Mouse (Mus musculus) heart, embryonic 16.5 days (tissue): ENCODE data around the gene Oas1d. TPM values are rescaled to one million over a fixed set of nuclear protein-coding genes. Genes with fewer than 3 reads are reported as not detected.
"Not testable (repeated sequence)": the region's sequence is repeated elsewhere in the genome, so short reads cannot be mapped to it uniquely, and the experiment has no call there.

ENCODE experiments used
- ATAC-seq: fragments of 200-750 bp; cut with Nextera tagmentation; replicated peaks from 2 replicates; pipeline ENCODE4 v1.8.0; 2017; ENCODE audit warnings: moderate number of reproducible peaks; ENCODE audit not compliant: insufficient read depth, low FRiP score; ENCODE audit errors: extremely low read depth
- H3K27ac ChIP-seq: fragments of 300-500 bp; sonication (generic); 2 replicates; pipeline ENCODE4 v1.5.1; 2014; ENCODE audit warnings: mild to moderate bottlenecking, low read length, control low read depth, moderate library complexity
- H3K27me3 ChIP-seq: fragments of 300-500 bp; sonication (generic); 2 replicates; pipeline ENCODE4 v1.6.1; 2014; ENCODE audit warnings: low read length, mixed read lengths; ENCODE audit not compliant: control insufficient read depth, insufficient read depth
- H3K36me3 ChIP-seq: fragments of 300-500 bp; sonication (generic); 2 replicates; pipeline ENCODE4 v1.6.1; 2014; ENCODE audit not compliant: control insufficient read depth, insufficient read depth
- H3K4me1 ChIP-seq: fragments of 300-500 bp; sonication (generic); 2 replicates; pipeline ENCODE4 v1.6.1; 2014; ENCODE audit warnings: low read length, mixed read lengths; ENCODE audit not compliant: control insufficient read depth, insufficient read depth
- H3K4me2 ChIP-seq: fragments of 300-500 bp; sonication (generic); 2 replicates; pipeline ENCODE4 v1.6.1; 2014; ENCODE audit warnings: low read depth, mild to moderate bottlenecking, control low read depth, low read length
- H3K4me3 ChIP-seq: fragments of 300-500 bp; sonication (generic); 2 replicates; pipeline ENCODE4 v1.5.1; 2014; ENCODE audit warnings: mild to moderate bottlenecking, control low read depth, low read length
- H3K9ac ChIP-seq: fragments of 300-500 bp; sonication (generic); 2 replicates; pipeline ENCODE4 v1.6.1; 2014; ENCODE audit warnings: low read length, control low read depth
- H3K9me3 ChIP-seq: fragments of 300-500 bp; sonication (generic); replicated peaks from 2 replicates; pipeline ENCODE4 v1.6.1; 2016; ENCODE audit warnings: low read length; ENCODE audit not compliant: control insufficient read depth
- WGBS: fragments of 180-500 bp; shearing (Covaris S2); extraction: QIAGEN DNeasy Blood & Tissue Kit; methylation state at CpG from one replicate; pipeline ENCODE4 v1.1.7; 2014; 5-methylcytosine and 5-hydroxymethylcytosine counted together
- polyA plus RNA-seq: library from polyadenylated mRNA; unstranded; fragments of >200 nt; fragmentation: Nextera tagmentation; extraction: Ambion mirVana; gene quantifications from 2 replicates; pipeline ENCODE4 v1.2.1, GENCODE M21; 2015

Gene Oas1d
- polyA plus RNA-seq, 1 experiment from 2014 or later: 0.09 TPM

GRCm38 (mm10) chr5:120894692-120895091, 19.6 kb upstream of the Oas1d start:
- ATAC-seq, H3K36me3 ChIP-seq, H3K9me3 ChIP-seq, H3K27ac ChIP-seq, H3K9ac ChIP-seq, H3K4me3 ChIP-seq, H3K27me3 ChIP-seq, H3K4me1 ChIP-seq, H3K4me2 ChIP-seq: not testable (repeated sequence)
- WGBS: 60% methylated on average over 2 of the region's 2 CpGs

GRCm38 (mm10) chr5:120895231-120895900, 19.0 kb upstream of the Oas1d start:
- no peak for ATAC-seq
- H3K27me3 ChIP-seq: no peaks in the 10 kb centered on the region
- WGBS: 83% methylated on average over 11 of the region's 11 CpGs
- H3K36me3 ChIP-seq: no peaks in the 10 kb centered on the region
- H3K9me3 ChIP-seq: no peaks in the 10 kb centered on the region; the same call in 1 of the 2 replicates
- H3K4me2 ChIP-seq: no peak overlapping the region
- no peak overlapping the region for H3K4me3 ChIP-seq
- no peaks in the 10 kb centered on the region for H3K4me1 ChIP-seq
- no peak overlapping the region for H3K27ac ChIP-seq
- H3K9ac ChIP-seq: no peak overlapping the region

- no peaks in the 10 kb centered on the region; the same call in 1 of the 2 replicates for H3K9me3 ChIP-seq
- no peaks in the 10 kb centered on the region for H3K36me3 ChIP-seq
- H3K4me1 ChIP-seq: no peaks in the 10 kb centered on the region
- ATAC-seq: no peak
- no peaks in the 10 kb centered on the region for H3K27me3 ChIP-seq
- H3K4me2 ChIP-seq: no peak overlapping the region
- H3K4me3 ChIP-seq: no peak overlapping the region
- no peak overlapping the region for H3K9ac ChIP-seq
- H3K27ac ChIP-seq: no peak overlapping the region
- WGBS: 78% methylated on average over 6 of the region's 6 CpGs
These were observed 16.0 kb upstream of the Oas1d start for GRCm38 (mm10) chr5:120898307-120898706.

- no peak overlapping the region for H3K4me3 ChIP-seq
- no peaks in the 10 kb centered on the region for H3K4me1 ChIP-seq
- no peak overlapping the region for H3K4me2 ChIP-seq
- H3K27me3 ChIP-seq: no peaks in the 10 kb centered on the region
- H3K9me3 ChIP-seq: no peaks in the 10 kb centered on the region; the same call in 1 of the 2 replicates
- no peak for ATAC-seq
- no peaks in the 10 kb centered on the region for H3K36me3 ChIP-seq
- H3K9ac ChIP-seq: no peak overlapping the region
- H3K27ac ChIP-seq: no peak overlapping the region
These were observed 15.6 kb upstream of the Oas1d start for GRCm38 (mm10) chr5:120898726-120899125.

- no peak for ATAC-seq
- Histone ChIP-seq H3K4me2 (no peak overlapping the region), H3K36me3 (no peaks in the 10 kb centered on the region), H3K4me1 (no peaks in the 10 kb centered on the region), H3K27me3 (no peaks in the 10 kb centered on the region), H3K27ac (no peak overlapping the region), H3K9me3 (no peaks in the 10 kb centered on the region; the same call in 1 of the 2 replicates), H3K4me3 (no peak overlapping the region), H3K9ac (no peak overlapping the region)
- WGBS: 41% methylated on average over 1 of the region's 1 CpGs
These were observed 13.7 kb upstream of the Oas1d start for GRCm38 (mm10) chr5:120900666-120901065.

GRCm38 (mm10) chr5:120902056-120902455, 12.3 kb upstream of the Oas1d start:
- H3K27ac ChIP-seq: no peak overlapping the region
- no peak overlapping the region for H3K4me2 ChIP-seq
- no peaks in the 10 kb centered on the region; the same call in 1 of the 2 replicates for H3K9me3 ChIP-seq
- no peak for ATAC-seq
- H3K4me1 ChIP-seq: no peaks in the 10 kb centered on the region
- H3K36me3 ChIP-seq: no peaks in the 10 kb centered on the region
- H3K4me3 ChIP-seq: no peak overlapping the region
- H3K27me3 ChIP-seq: no peaks in the 10 kb centered on the region
- 83% methylated on average over 5 of the region's 5 CpGs for WGBS
- no peak overlapping the region for H3K9ac ChIP-seq

- not testable (repeated sequence) for H3K27me3 ChIP-seq, H3K36me3 ChIP-seq, ATAC-seq, H3K4me2 ChIP-seq, H3K9me3 ChIP-seq, H3K4me3 ChIP-seq, H3K27ac ChIP-seq, H3K9ac ChIP-seq, H3K4me1 ChIP-seq
- 34% methylated on average over 8 of the region's 12 CpGs for WGBS
These were observed 7.3 kb upstream of the Oas1d start, which contains the start of gene Oas1a for GRCm38 (mm10) chr5:120906791-120907733. Gene Oas1a, minus strand, starts transcription at chr5:120907521.

- no peaks in the 10 kb centered on the region for H3K9me3 ChIP-seq
- no peak overlapping the region for H3K4me2 ChIP-seq
- no peak overlapping the region for H3K4me3 ChIP-seq
- ATAC-seq: no peak
- no peaks in the 10 kb centered on the region for H3K27me3 ChIP-seq
- H3K27ac ChIP-seq: no peak overlapping the region
- 42% methylated on average over 7 of the region's 7 CpGs for WGBS
- H3K9ac ChIP-seq: no peak overlapping the region
- H3K36me3 ChIP-seq: no peaks in the 10 kb centered on the region
- no peaks in the 10 kb centered on the region for H3K4me1 ChIP-seq
These were observed 6.0 kb upstream of the Oas1d start for GRCm38 (mm10) chr5:120908196-120908920.
